Mouse (Mus musculus) myocyte (in vitro differentiated cells): ENCODE measurements around the gene Cldn6.

Source experiments
- E2F4 ChIP-seq: IDR thresholded peaks from one replicate; pipeline ENCODE4 v1.6.1; 2011; ENCODE audit warnings: mild to moderate bottlenecking, control low read depth, moderate library complexity; ENCODE audit not compliant: insufficient read depth
- MAX ChIP-seq: IDR thresholded peaks from one replicate; pipeline ENCODE4 v1.6.1; 2011; ENCODE audit warnings: low read depth, mild to moderate bottlenecking, control low read depth
- POLR2A ChIP-seq: IDR thresholded peaks from one replicate; pipeline ENCODE4 v1.6.1; 2011; ENCODE audit warnings: low read depth, mild to moderate bottlenecking, control low read depth, moderate library complexity; ENCODE audit not compliant: insufficient read length
- TCF12 ChIP-seq: IDR thresholded peaks from one replicate; pipeline ENCODE4 v1.6.1; 2011; ENCODE audit warnings: mild to moderate bottlenecking, control low read depth; ENCODE audit not compliant: poor library complexity, insufficient read depth, severe bottlenecking
- USF1 ChIP-seq: IDR thresholded peaks from one replicate; pipeline ENCODE4 v1.6.1; 2011; ENCODE audit warnings: low read depth, mild to moderate bottlenecking, control low read depth, moderate library complexity

DNA sequence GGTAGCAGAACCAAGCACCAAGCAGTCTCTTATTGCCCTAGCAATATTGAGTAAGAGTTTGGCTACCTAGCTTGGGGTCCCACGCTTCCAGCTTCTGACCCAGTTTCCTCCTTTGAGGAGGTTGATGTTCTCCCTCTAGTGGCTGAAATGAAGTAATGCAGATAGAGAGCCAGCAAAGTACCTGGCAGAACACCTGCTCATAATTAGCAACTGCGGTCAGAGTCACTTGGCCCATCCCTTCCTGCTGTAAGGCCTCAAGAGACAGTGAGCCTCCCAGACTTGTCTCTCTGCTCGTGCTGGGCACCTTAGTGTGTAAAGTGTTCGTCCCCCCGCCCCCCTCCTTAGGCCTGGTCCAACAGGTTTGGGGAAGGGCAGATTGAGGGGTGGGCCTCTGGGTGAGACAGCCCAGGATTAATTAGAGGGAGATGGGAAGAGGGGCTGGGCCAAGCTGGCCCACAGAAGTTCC is 14.5 kb upstream of the Cldn6 start:
- TF ChIP-seq POLR2A, result no peak
- TF ChIP-seq MAX, result no peak
- TF ChIP-seq USF1, result no peak
- no peak for TF ChIP-seq TCF12
- no peak for TF ChIP-seq E2F4
